Mouse (Mus musculus): ENCODE measurements at regions not wholly inside any gene's neighbourhood (a gene's known extent, or its start where the extent isn't known, plus 50 kb on each side); places are given as distances from the start of the nearest gene placed in this dataset.

GRCm38 (mm10) chr14:46664305-46664704 lies 96.0 kb upstream of the Cdkn3 start:
- H3K36me3 ChIP-seq, result no peaks in the 10 kb centered on the region
- H3K27ac ChIP-seq, result 0 out of 2 replicates have a peak overlapping the region, but pooled peaks have one; percentile 35
- H3K9me3 ChIP-seq, result no peaks in the 10 kb centered on the region
- no peak overlapping the region for H3K4me3 ChIP-seq
- no peak overlapping the region for H3K9ac ChIP-seq
- H3K27me3 ChIP-seq, result no peaks in the 10 kb centered on the region
- peaks cover 14% of the 10 kb centered on the region for H3K4me1 ChIP-seq
- no peak overlapping the region for H3K4me2 ChIP-seq
- 54% methylated on average over 6 of the region's 6 CpGs for WGBS
- ATAC-seq (ENCODE audit: borderline replicate concordance, extremely low read depth, low FRiP score, low TSS enrichment), result peak; percentile 33; the same call in 1 of the 2 replicates

- ATAC-seq (ENCODE audit: borderline replicate concordance, extremely low read depth, low FRiP score, low TSS enrichment), result no peak
- WGBS, result 76% methylated on average over 5 of the region's 5 CpGs
- H3K36me3 ChIP-seq, result no peaks in the 10 kb centered on the region
- H3K4me2 ChIP-seq, result no peak overlapping the region
- no peak overlapping the region for H3K9ac ChIP-seq
- H3K4me3 ChIP-seq, result no peak overlapping the region
- no peaks in the 10 kb centered on the region for H3K27me3 ChIP-seq
- H3K27ac ChIP-seq, result 0 out of 2 replicates have a peak overlapping the region, but pooled peaks have one; percentile 35
- no peaks in the 10 kb centered on the region for H3K9me3 ChIP-seq
- peaks cover 14% of the 10 kb centered on the region for H3K4me1 ChIP-seq
These were observed 96.8 kb upstream of the Cdkn3 start for GRCm38 (mm10) chr14:46663529-46663928.

GRCm38 (mm10) chr14:46661792-46662545 lies 98.4 kb upstream of the Cdkn3 start:
- Histone ChIP-seq H3K36me3 (no peaks in the 10 kb centered on the region), H3K9me3 (no peaks in the 10 kb centered on the region), H3K4me3 (no peak overlapping the region), H3K27ac (no peak overlapping the region), H3K9ac (no peak overlapping the region), H3K27me3 (no peaks in the 10 kb centered on the region), H3K4me1 (peaks cover 14% of the 10 kb centered on the region), H3K4me2 (no peak overlapping the region)
- 0 out of 2 replicates have a peak, but pooled peaks have one; percentile 63 for ATAC-seq (ENCODE audit: borderline replicate concordance, extremely low read depth, low FRiP score, low TSS enrichment)
- WGBS, result 16% methylated on average over 9 of the region's 9 CpGs

- ATAC-seq (ENCODE audit: borderline replicate concordance, extremely low read depth, low FRiP score, low TSS enrichment), result 0 out of 2 replicates have a peak, but pooled peaks have one; percentile 12
- Histone ChIP-seq H3K27me3 (no peaks in the 10 kb centered on the region), H3K9ac (no peak overlapping the region), H3K4me2 (no peak overlapping the region), H3K4me3 (no peak overlapping the region), H3K4me1 (peaks cover 14% of the 10 kb centered on the region), H3K27ac (peak overlapping the region; percentile 18; the same call in 1 of the 2 replicates), H3K9me3 (no peaks in the 10 kb centered on the region), H3K36me3 (no peaks in the 10 kb centered on the region)
- WGBS, result 46% methylated on average over 3 of the region's 3 CpGs
These were observed 99.1 kb upstream of the Cdkn3 start for GRCm38 (mm10) chr14:46661118-46661791.

- ATAC-seq (ENCODE audit: borderline replicate concordance, extremely low read depth, low FRiP score, low TSS enrichment), result no peak
- Histone ChIP-seq H3K27ac (no peak overlapping the region), H3K4me2 (no peak overlapping the region), H3K9ac (no peak overlapping the region), H3K36me3 (no peaks in the 10 kb centered on the region), H3K27me3 (no peaks in the 10 kb centered on the region), H3K4me3 (no peak overlapping the region), H3K9me3 (no peaks in the 10 kb centered on the region), H3K4me1 (peaks cover 14% of the 10 kb centered on the region)
- whole genome bisulfite sequencing, result 54% methylated on average over 4 of the region's 4 CpGs
These were observed 101.0 kb upstream of the Cdkn3 start for GRCm38 (mm10) chr14:46659365-46659764.

- Histone ChIP-seq H3K27me3 (no peaks in the 10 kb centered on the region), H3K9ac (no peak overlapping the region), H3K4me1 (peaks cover 3% of the 10 kb centered on the region; the same call in 1 of the 2 replicates), H3K4me2 (no peak overlapping the region), H3K36me3 (no peaks in the 10 kb centered on the region), H3K27ac (no peak overlapping the region), H3K4me3 (no peak overlapping the region), H3K9me3 (no peaks in the 10 kb centered on the region)
- WGBS, result 72% methylated on average over 10 of the region's 10 CpGs
- no peak for ATAC-seq (ENCODE audit: borderline replicate concordance, extremely low read depth, low FRiP score, low TSS enrichment)
These were observed 104.1 kb upstream of the Cdkn3 start for GRCm38 (mm10) chr14:46656249-46656648.

- no peak overlapping the region for H3K9ac ChIP-seq
- no peak for ATAC-seq (ENCODE audit: borderline replicate concordance, extremely low read depth, low FRiP score, low TSS enrichment)
- H3K9me3 ChIP-seq, result no peaks in the 10 kb centered on the region
- no peaks in the 10 kb centered on the region for H3K36me3 ChIP-seq
- no peaks in the 10 kb centered on the region for H3K4me1 ChIP-seq
- no peak overlapping the region for H3K4me2 ChIP-seq
- H3K27me3 ChIP-seq, result no peaks in the 10 kb centered on the region
- no peak overlapping the region for H3K4me3 ChIP-seq
- no peak overlapping the region for H3K27ac ChIP-seq
- WGBS, result 50% methylated on average over 12 of the region's 12 CpGs
These were observed 112.9 kb upstream of the Cdkn3 start for GRCm38 (mm10) chr14:46647319-46647974.

- no peaks in the 10 kb centered on the region for H3K4me1 ChIP-seq
- H3K36me3 ChIP-seq, result no peaks in the 10 kb centered on the region
- no peak overlapping the region for H3K9ac ChIP-seq
- 72% methylated on average over 14 of the region's 14 CpGs for WGBS
- no peaks in the 10 kb centered on the region for H3K27me3 ChIP-seq
- no peak overlapping the region for H3K4me3 ChIP-seq
- no peak overlapping the region for H3K4me2 ChIP-seq
- H3K9me3 ChIP-seq, result no peaks in the 10 kb centered on the region
- ATAC-seq (ENCODE audit: borderline replicate concordance, extremely low read depth, low FRiP score, low TSS enrichment), result no peak
- H3K27ac ChIP-seq, result no peak overlapping the region
These were observed 113.5 kb upstream of the Cdkn3 start for GRCm38 (mm10) chr14:46646673-46647318.

- no peak overlapping the region for H3K4me3 ChIP-seq
- no peaks in the 10 kb centered on the region for H3K27me3 ChIP-seq
- no peak overlapping the region for H3K27ac ChIP-seq
- no peaks in the 10 kb centered on the region for H3K9me3 ChIP-seq
- ATAC-seq (ENCODE audit: borderline replicate concordance, extremely low read depth, low FRiP score, low TSS enrichment), result no peak
- H3K4me1 ChIP-seq, result peaks cover 17% of the 10 kb centered on the region
- H3K9ac ChIP-seq, result no peak overlapping the region
- WGBS, result 49% methylated on average over 8 of the region's 8 CpGs
- no peak overlapping the region for H3K4me2 ChIP-seq
- H3K36me3 ChIP-seq, result no peaks in the 10 kb centered on the region
These were observed 121.1 kb upstream of the Cdkn3 start for GRCm38 (mm10) chr14:46639116-46639826.

GRCm38 (mm10) chr14:46638516-46638915 lies 121.8 kb upstream of the Cdkn3 start:
- Histone ChIP-seq H3K9me3 (no peaks in the 10 kb centered on the region), H3K36me3 (no peaks in the 10 kb centered on the region), H3K4me2 (no peak overlapping the region), H3K4me3 (no peak overlapping the region), H3K4me1 (peaks cover 20% of the 10 kb centered on the region), H3K27me3 (no peaks in the 10 kb centered on the region), H3K27ac (no peak overlapping the region), H3K9ac (no peak overlapping the region)
- 76% methylated on average over 6 of the region's 6 CpGs for WGBS
- no peak for ATAC-seq (ENCODE audit: borderline replicate concordance, extremely low read depth, low FRiP score, low TSS enrichment)

- peaks cover 20% of the 10 kb centered on the region for H3K4me1 ChIP-seq
- H3K9ac ChIP-seq, result no peak overlapping the region
- 75% methylated on average over 5 of the region's 5 CpGs for WGBS
- no peak for ATAC-seq (ENCODE audit: borderline replicate concordance, extremely low read depth, low FRiP score, low TSS enrichment)
- no peak overlapping the region for H3K27ac ChIP-seq
- no peaks in the 10 kb centered on the region for H3K36me3 ChIP-seq
- H3K4me2 ChIP-seq, result no peak overlapping the region
- H3K9me3 ChIP-seq, result no peaks in the 10 kb centered on the region
- H3K4me3 ChIP-seq, result no peak overlapping the region
- no peaks in the 10 kb centered on the region for H3K27me3 ChIP-seq
These were observed 123.1 kb upstream of the Cdkn3 start for GRCm38 (mm10) chr14:46637240-46637639.

Data from lung, embryonic 15.5 days (tissue).